Mouse (Mus musculus) kidney, postnatal 36 days (tissue): ENCODE measurements around the gene Tmem207.
"Not testable (repeated sequence)": the region's sequence is repeated elsewhere in the genome, so short reads cannot be mapped to it uniquely, and the experiment has no call there.

ENCODE experiments used
- DNase-seq, 2 experiments: peaks; one replicate each; pipeline ENCODE4 v3.0.0; 2021 to 2022; ENCODE audit warnings: mixed read lengths in 2 of 2

Tmem207 gene

DNA sequence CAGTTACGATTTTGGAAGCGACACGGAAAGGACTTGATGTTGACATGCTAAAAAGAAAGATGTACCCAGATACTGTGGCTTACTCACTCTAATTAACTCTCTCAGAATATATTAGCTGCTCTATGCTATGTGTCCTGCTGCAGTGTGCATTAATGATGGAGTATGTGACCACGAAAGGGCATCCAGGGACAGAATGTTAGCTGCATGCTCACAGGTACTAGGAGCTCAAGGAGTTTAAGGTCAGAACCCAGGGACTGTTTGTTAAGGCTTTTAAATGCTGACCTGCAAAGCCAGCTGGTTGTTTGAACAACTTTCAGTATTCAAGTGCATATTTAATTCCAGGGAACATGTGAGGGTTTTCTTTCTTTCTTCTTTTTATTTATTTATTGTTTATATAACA lies at the start of gene Tmem207:
Gene Tmem207 (minus strand): TSS at position 101 of the 400 bp plus-strand sequence.
- no peak for DNase-seq

DNA sequence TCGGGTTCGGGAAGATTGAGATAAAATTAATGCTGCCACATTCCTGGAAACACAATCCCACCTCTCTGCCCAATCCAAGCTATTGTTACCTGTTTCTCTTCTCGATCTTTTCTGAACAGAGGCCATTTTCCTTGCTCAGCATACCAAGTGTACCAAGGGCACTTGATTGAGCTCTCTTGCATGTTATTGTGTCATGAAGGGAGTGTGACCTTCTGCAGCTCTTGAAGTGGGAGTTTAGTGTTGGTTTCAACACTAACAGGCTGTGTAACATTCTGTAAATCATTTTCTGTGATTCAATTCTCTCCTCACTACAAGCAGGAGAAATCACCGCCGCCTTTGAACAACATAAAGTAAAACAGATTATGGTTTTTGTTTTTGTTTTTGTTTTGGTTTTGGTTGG lies 47.6 kb upstream of the Tmem207 start:
- DNase-seq = no peak

DNA sequence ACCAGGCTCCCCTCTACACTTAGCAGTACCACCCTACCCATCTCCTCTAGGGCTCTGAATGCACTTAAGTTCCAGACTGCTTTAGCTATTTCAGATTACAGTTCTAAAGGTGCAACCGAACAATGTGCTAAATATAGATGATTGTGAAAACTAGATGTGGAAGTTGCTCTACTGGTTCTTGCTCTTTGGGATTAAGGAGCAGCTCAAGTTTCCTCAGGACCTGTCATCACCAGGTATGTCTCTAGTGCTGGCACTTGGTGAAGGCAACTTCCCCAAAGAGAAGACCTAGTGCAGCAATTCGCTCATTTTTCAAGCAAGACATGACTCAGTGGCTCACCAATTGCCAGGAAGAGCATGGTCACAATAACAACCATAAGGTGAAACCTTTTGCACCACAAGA lies 45.3 kb upstream of the Tmem207 start:
- DNase-seq = no peak

DNA sequence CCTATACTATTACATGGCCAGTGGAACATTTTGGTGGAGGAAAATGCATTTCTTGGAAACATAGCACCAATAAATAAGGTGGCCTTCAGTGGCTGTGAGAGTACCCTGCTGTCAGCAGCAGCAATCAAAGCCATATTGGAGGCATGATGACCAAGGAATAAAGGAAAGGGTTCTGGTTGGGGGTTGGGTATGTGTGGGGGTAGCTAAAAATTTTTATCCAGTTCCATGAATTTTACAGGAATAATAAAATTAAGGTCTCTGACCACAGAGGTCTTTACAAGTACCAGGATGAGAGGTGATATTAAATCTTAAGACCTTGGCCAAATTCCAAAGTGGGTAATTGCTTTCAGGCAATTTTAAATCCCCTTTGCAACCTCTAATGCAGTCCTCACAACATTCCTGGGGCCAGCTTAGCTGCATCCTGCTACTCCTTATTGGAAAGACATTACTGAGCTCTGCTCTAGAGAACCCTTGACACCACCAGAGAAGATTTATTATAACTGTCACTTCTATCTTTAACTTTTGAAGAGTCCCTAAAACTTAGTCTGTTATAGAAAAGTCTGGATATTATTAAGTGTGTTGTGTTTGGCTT lies 42.9 kb upstream of the Tmem207 start:
- DNase-seq = no peak

DNA sequence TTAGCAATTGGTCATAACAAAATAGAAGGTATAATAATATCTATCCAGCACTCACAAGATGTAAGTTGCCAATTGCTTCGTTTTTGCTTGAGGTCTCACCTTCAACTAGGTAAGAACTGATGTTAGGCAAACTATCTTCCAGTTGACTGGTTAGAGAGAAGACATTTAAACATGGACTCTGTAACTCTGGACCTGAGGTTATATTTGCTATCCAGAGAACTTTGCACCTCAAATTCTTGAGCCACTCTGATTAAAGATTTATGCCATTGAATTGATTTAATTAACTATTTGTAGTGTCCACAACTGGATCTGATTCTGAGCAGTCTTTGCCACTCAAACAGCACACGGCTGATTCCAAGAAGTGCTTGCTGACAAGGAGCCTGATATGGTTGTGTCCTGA lies 36.2 kb upstream of the Tmem207 start:
- no peak for DNase-seq

DNA sequence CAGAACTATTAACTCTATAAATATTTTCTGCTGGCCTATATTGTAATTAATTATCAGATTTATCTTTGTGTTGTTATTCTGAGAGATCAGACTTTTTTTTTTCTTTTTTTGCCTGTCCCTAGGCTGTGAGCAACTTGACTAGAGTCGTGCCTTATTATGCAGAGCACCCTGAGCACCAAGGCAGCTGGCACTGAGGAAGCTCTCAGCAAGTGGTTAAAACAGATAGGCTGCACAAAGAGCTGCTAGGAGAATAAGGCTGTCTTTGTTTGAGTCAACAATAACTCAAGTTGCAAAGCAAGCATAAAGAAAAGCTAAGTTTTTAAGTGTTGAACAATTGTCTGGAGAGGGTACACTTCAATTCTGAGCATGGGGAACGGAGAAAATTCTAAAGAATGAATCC lies 35.2 kb upstream of the Tmem207 start:
- DNase-seq = no peak

DNA sequence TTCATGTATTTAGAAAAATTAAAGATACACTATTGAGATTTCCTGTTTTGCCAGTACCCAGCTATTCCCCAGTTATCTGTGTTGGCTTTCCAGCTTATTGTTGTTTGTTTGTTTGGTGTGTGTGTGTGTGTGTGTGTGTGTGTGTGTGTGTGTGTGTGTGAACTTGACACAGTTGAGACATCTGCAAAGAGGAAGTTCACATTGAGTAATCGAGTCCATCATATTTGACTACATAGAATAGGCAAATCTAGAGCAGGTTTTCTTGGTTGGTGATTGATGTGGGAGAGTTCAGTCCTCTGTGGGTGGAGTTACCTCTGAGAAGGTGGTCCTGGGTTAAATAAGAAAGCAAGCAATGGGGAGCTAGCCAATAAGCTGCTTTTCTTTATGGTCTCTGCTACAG lies 32.2 kb upstream of the Tmem207 start:
- no peak for DNase-seq

DNA sequence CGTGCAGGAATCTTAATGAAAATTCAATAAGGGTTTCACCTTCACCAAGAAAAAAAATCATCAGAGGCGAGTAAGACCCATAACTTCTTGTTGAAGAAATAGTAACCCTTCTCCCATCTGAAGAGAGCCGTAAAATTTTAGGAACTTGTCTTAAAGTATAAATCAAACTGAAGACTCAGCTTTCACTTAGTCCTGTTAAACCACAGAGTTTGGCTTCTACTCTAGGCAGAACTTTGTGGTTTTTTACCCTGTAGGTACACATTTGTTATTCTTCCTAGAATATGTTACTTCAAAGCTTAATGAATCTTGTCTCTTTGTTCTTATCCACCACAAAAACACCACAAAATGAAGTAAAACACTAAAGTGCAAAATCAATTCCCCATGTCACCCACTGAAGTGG lies 25.7 kb upstream of the Tmem207 start:
- no peak for DNase-seq

DNA sequence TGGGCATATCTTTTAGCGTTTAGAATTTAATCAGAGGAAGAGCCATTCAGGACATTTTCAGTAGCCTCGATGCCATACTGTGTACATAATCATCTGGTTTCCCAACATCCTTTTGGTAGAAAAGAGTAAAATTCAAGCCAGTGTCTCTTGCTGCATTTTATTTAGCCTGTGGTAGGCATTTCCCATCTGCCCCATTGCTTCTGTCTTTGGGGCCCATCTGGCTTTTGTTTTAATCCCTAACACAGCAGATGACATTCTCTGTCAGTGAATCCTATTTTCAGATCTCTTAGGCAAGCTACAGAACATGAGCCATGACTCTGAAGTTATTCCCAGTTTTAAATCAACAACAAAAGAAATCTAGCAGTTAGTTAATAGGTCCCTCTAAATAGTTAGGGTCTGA lies 22.7 kb upstream of the Tmem207 start:
- no peak for DNase-seq

DNA sequence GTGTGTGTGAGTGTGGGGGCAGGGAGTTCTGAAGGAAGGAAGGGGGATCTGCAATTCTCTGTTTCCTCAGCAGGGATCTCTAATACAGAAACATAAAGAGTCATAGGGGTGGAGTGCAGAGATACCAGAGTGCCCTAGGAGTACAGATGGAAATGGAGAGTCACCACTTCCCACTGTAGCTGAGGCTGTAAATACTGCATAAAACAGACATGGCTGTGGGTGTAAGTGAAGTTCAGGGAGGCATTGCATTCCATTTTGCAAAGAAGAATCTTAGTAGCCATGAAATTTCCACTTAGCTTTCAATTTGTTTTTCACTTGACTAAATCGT lies 20.3 kb upstream of the Tmem207 start:
- DNase-seq = no peak

DNA sequence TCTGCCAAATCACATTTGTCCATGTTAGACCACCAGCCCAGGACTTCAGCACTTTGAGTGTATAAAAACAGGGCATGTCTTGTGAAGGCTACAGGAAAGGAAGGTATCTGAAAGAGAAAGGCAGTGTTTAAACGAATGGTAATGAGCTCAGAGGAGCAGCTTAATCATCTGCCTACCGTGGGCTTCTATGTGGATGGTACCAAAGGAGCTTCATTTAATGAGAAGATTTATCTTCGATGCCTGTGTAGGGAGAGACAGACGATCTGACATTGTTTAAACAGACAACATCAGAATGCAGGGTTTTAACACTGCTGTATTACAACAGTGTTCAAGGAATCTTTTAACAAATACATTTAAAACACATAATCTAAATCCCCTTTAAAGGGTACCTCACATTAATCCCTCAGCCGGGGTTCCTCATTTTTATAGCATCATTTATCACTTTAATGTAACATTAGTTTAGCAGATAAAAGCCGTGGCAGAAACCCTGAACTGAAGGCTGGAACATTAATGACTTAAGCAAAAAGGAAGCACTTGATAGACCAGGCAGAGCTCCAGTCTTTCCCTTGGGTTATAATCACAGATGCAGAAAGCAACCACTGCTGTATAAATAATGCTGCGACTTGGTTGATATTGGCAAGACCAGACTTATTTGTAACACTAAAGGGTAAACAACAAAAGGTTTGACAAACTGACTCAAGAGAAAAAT lies 19.8 kb upstream of the Tmem207 start:
- no peak for DNase-seq

DNA sequence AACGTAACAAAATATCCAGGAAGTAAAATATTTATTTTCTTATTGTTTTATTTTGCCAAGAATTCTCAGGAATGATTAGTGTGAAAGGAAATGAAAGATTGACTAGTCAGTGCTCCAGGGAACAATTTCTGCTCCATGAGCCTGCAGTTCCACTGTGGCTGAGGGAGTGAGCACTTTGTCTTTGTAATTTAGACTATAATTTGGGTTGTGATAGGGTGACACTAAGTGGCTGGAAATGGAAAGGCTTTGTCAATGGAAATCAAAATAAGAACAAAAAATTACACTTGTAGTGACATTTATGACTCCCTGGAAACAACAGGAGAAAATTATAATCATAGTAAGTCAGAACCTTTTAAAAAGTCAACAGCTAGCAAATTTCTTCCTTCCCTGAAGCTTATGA lies 5.7 kb upstream of the Tmem207 start:
- no peak for DNase-seq

DNA sequence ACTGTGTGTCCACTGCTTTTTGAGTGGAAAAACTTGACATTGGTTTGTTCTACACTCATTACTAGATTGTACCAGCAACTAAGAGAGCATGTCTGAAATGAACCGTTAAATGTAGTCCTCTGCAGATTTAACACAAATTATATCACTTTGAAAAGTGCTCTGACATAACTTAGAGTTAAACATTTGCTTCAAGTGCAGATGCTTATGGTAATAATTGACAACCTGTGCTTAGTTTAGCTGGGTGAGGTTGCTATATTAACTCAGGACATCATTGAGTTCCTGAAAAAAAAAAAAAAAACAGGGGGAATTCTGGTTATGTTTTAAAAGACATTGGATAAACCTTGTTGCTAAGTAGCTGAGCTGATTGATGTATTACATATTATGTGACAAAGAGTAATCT lies 3.9 kb upstream of the Tmem207 start:
- peak in 1 of 2 experiments; percentile 62 for DNase-seq

DNA sequence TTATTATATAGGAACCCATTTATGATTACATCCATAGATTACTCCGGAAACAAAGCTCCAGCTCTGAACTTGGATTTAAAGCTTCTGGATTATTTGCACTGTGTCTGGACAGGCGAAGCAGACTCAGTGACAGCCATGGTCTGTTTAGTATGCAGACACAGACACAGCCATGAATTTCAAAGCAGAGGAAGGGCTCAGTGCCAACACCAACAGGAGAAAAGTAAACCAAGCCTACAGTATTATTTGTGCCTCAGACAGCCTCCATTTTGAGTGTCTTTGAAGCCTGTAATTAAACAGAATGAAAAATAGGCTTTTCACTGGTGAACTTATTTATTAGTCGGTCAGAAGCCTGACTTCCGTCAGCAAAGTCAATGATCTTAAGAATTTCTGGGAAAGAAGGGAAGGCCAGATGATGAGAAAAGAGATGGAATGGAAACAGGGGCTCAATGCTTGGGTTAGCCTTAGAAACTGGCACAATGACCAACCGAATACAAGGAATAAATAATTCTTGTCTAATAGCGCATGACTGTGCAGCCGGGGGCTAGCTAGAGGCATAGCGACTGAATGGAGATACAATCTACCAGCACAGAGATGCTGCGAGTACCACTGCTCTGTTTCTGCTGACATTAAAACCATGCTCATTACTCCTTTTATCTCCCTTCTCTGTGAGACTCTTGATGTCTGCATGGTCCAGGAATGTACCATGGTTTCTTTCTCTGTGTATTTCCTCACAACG lies 1.5 kb upstream of the Tmem207 start:
- DNase-seq = peak; percentile 19 to 21

DNA sequence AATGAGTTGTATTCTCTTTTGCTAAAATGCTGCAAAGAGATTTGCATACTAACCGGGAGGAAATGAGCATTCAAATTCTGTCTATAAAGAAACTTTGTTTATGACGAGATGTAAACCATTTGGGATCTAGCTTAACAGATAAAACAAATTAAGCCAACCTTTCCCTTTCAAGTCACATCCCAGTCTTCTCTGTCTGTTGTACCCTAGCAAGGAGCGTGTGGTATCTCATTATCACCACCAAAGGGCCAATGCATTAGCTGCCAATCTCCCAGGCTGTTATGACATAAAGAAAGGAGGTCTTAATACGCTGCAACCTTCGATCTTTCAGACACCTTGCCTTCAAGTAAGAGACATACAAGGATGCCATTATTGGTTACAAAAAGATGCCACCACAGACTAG lies 737 bp downstream of the Tmem207 start:
- DNase-seq = no peak

DNA sequence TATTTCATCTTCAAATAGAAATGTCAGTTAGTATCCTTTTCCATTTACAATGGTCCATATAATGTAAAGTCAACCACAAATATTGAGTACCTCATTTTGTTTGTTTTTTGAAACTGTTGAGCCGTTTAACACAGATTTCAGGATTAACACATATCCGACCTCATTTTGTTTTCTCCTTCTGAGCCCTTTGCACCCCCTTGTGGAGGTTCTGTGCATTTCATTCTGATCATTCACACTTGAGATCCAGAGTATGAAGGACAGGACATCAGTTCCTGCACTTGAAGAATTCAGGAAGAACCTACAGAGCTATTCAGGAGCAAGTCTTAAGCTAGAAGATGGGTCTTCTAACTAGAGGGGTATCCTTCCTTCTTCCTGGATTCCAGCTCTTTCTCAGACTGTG lies 7.0 kb downstream of the Tmem207 start:
- peak; percentile 51 to 77 for DNase-seq

DNA sequence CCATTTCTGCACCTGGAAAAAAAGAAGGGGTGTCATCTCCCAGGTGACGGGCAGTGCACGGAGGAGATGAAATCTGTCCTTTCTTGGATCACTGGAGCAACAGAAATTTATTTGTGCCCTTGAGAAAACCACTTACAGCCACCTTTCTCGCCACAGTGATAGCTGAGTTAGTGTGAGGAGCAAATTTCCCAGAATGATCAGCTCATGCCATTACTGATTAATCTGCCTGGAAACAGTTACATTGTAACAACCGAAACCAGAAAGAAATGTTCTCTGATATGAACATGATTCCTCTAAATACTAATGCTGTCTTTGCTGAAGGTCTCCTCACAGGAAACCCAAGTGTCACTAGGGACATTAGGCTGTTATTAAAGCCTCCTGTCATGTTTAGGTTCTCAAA lies 21.6 kb downstream of the Tmem207 start:
- peak; percentile 38 to 49 for DNase-seq

DNA sequence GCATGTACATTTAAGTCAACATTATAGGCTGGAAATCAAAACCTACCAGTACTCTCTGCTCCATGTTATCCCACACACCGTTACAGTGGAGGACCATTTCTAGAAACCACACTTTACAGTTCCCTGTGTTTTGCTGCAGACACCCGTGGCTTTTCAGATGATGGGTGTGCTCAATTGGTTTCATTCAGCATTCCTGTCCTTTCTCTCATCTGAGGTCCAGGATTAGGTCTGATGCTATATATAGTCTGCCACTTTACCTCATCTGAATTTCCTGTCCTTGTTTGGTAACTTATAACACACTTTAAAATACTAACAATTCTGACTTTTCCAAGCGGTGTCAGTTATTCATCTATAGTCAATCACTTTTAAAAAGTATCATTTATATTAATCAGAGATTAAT lies 25.8 kb downstream of the Tmem207 start:
- DNase-seq = no peak

DNA sequence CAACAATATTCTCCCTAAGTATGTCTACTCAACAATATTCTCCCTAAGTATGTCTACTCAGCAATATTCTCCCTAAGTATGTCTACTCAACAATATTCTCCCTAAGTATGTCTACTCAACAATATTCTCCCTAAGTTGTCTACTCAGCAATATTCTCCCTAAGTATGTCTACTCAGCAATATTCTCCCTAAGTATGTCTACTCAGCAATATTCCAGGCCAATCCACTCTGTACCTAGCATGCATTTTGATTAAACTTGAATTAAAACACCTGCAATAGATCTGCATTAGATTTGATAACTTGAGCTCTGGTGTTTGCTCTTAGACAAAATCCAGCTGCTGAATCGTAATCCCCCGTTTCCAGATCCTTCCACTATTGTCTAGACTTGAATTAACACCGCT lies 26.9 kb downstream of the Tmem207 start:
- DNase-seq = not testable (repeated sequence)

DNA sequence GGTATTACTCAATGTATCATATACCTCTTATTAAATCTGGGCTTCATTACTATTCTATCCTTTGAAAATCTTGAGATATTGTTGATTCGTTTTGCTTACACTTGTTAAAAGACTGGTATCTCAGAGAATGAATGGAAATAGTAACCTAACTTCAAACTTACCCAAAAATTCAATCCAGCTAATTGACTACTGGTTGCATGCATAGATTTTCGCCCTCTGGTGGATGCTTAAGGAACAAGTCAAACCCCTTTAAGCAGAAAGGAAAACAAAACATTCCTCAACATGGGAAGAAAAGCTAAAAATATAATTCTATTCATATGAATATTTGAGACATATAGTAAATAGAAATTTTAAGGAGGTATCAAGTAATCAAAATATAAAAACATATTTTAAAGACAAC lies 30.8 kb downstream of the Tmem207 start:
- DNase-seq = peak; percentile 25 to 59

DNA sequence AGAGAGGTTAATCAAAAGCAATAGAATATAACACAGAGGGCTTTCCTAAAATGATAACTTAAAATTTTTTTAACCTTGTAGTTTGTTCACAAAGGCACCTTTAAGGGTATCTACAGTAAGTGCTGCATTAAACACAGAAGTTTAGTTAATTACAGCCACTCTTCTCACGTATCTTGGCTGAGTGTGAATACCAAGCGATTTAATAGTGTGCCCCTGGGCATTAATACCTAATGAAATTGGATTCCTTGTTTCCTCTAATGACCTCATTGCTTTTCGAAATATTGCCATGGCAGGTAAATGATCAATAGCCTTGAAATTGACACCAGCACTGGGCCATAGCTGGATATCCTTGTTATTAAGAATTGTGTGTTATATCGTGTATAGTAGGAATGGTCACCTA lies 55.3 kb downstream of the Tmem207 start:
- peak in 1 of 2 experiments; percentile 13 for DNase-seq

DNA sequence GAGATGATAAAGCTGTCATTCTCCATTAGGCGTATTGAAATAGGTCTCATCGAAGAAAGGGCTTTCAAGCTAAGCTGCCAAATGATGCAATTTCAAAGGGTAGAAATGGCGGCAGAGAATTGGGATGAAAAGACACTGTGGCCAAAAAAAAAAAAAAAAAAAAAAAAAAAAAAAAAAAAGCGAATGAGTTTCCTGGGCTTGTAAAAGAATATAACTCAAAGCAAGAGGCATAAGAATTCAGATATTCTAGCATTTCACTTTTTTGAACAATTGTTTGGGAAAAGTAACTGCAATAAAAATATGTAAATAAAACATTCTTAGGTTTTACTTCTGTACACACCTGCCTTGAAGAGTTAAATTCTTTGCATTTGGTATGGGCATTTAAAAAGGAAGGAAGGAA lies 60.0 kb downstream of the Tmem207 start:
- DNase-seq = no peak

DNA sequence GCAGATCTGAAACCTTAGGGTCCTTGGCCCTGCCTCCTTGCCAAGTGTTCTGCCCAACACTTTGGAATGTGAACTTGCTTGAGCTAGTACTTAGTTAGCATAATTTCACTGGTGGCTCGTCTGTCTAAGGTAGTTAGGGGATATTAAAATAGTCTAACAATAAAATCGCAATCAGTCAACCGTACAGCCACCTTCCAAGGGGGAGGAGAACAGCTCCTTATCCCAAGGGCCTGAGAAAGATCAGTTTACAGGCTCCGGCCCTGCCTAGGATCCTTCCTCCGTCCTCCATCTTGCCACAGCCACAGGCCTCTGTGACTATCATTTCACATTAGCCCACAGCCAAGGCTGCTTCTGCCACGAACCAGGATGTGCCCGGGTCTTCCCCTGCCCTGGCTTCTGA lies 63.7 kb downstream of the Tmem207 start, which contains the start of gene Cldn16:
Gene Cldn16 (plus strand): TSS at position 301 of the 400 bp plus-strand sequence.
- DNase-seq = no peak

DNA sequence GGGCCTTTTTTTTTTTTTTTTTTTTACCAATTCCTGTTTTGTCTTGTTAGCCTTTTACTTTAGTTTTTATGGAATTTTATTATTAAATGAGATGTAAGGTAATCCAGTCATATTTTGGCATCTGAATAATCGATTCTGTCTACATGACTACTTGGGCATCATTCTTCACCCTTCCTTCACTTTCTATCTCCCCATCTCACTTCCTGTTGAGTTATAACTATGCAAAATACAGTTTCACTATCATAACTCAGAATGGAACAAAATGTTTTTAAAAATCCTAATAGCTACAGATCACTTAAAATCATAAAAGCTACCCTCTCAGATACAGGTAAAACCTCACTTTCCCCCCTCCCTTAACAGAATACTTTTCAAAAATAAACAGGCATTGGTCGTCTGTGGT lies 70.4 kb downstream of the Tmem207 start:
- DNase-seq = no peak
